Mouse (Mus musculus) kidney, embryonic 15.5 days (tissue): ENCODE measurements around the gene Fibcd1. TPM values are rescaled to one million over a fixed set of nuclear protein-coding genes. Genes with fewer than 3 reads are reported as not detected.

ENCODE experiments used
- ATAC-seq: fragments of 200-750 bp; cut with Nextera tagmentation; replicated peaks from 2 replicates; pipeline ENCODE4 v1.8.0; 2017; ENCODE audit warnings: moderate TSS enrichment; ENCODE audit not compliant: low FRiP score
- H3K27ac ChIP-seq: fragments of 300-500 bp; sonication (generic); 2 replicates; pipeline ENCODE4 v1.5.1; 2015; ENCODE audit warnings: mild to moderate bottlenecking, inconsistent platforms
- H3K27me3 ChIP-seq: fragments of 300-500 bp; sonication (generic); 2 replicates; pipeline ENCODE4 v1.6.1; 2015; ENCODE audit warnings: inconsistent platforms
- H3K36me3 ChIP-seq: fragments of 300-500 bp; sonication (generic); 2 replicates; pipeline ENCODE4 v1.6.1; 2015; ENCODE audit warnings: inconsistent platforms
- H3K4me1 ChIP-seq: fragments of 300-500 bp; sonication (generic); 2 replicates; pipeline ENCODE4 v1.6.1; 2015; ENCODE audit warnings: inconsistent platforms
- H3K4me2 ChIP-seq: fragments of 300-500 bp; sonication (generic); 2 replicates; pipeline ENCODE4 v1.6.1; 2015; ENCODE audit warnings: moderate library complexity, mild to moderate bottlenecking, inconsistent platforms
- H3K4me3 ChIP-seq: fragments of 300-500 bp; sonication (generic); replicated peaks from 2 replicates; pipeline ENCODE4 v1.5.1; 2015; ENCODE audit warnings: mild to moderate bottlenecking, inconsistent platforms
- H3K9ac ChIP-seq: fragments of 300-500 bp; sonication (generic); 2 replicates; pipeline ENCODE4 v1.6.1; 2015; ENCODE audit warnings: mild to moderate bottlenecking, inconsistent platforms
- H3K9me3 ChIP-seq: fragments of 300-500 bp; sonication (generic); replicated peaks from 2 replicates; pipeline ENCODE4 v1.6.1; 2016; ENCODE audit warnings: inconsistent platforms
- WGBS: fragments of 180-500 bp; shearing (Covaris S2); methylation state at CpG from one replicate; pipeline ENCODE4 v1.1.7; 2015; ENCODE audit warnings: mixed read lengths; 5-methylcytosine and 5-hydroxymethylcytosine counted together
- polyA plus RNA-seq: library from polyadenylated mRNA; unstranded; fragments of >200 nt; fragmentation: Nextera tagmentation; extraction: Ambion mirVana; gene quantifications from 2 replicates; pipeline ENCODE4 v1.2.1, GENCODE M21; 2015

Gene Fibcd1
- polyA plus RNA-seq, 1 experiment from 2014 or later: 1.6 TPM

DNA sequence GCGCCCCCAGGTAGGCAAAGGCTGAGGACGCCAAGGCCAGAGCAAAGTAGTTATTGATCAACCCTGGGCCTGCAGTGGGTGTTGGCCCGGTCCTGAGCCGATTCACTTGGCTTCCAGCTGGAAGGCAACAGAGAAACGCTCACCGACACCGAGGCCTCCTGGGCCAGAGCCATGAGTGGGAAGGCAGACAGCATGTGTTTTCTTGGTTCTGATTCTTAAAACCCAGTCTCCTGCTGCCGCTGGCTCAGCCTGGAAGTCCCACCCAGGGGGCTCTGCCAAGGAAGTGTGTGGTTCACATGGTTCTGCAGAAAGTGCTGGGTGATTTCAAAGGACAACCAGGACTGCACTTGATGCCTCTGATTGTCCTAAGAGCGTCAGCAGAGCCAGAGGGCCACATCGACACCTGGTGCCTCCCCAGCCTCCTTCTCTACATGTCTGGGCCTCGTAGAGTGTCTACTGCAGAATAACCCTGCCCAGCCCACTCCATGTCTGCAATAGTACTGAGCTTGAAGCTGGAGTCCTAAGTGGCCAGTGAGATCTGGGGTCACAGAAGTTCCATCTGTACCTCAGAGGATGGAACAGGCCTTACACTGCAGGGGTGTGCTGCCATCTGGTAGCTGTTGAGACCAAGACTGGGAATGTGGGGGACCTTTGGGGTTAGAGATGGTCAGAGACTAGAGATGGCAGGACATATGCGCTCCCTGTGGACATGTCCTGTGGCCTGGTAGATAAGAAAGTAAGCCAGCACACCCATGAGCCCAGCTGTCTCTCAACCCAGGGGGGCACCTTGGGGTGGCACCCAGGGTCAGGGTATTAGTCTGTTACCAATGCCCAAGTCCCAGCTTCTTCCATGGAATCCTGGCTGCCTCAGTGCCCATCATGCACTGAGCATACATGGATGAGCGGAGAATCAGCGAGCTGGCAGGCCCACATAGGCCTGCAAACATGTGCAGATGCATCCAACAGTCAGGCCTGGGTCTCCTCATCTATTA is 19.4 kb downstream of the Fibcd1 start:
- ATAC-seq: no peak
- Histone ChIP-seq H3K9me3 (no peaks in the 10 kb centered on the region), H3K4me1 (peaks cover 36% of the 10 kb centered on the region), H3K27me3 (peaks cover 21% of the 10 kb centered on the region), H3K27ac (no peak overlapping the region), H3K36me3 (no peaks in the 10 kb centered on the region), H3K4me2 (no peak overlapping the region), H3K4me3 (no peak overlapping the region), H3K9ac (no peak overlapping the region)
- 79% methylated on average over 14 of the region's 14 CpGs for WGBS

DNA sequence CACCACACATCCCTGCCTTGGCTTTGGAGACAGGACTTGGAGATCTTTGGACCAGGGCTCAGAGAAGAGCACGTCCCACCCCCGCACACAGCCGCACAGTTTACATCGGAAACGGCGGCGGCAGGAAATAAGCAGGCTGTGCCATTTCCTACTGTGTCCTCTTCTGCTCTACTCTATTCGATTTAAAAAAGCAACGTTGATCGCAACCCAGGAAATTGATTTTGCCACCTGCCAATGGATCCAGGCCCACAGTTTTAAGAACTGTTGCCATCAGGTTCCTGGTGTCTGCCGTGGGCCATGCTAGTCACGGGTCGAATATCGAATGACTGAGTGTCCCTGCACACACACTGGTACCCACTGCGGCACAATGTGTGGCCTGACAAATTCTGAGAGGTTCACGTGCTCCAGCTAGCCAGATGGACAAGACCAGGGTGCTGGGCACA is 20.3 kb downstream of the Fibcd1 start:
- Histone ChIP-seq H3K4me1 (peaks cover 36% of the 10 kb centered on the region), H3K4me2 (no peak overlapping the region), H3K27me3 (peaks cover 26% of the 10 kb centered on the region), H3K36me3 (no peaks in the 10 kb centered on the region), H3K4me3 (no peak overlapping the region), H3K9ac (no peak overlapping the region), H3K27ac (no peak overlapping the region), H3K9me3 (no peaks in the 10 kb centered on the region)
- WGBS: 72% methylated on average over 16 of the region's 16 CpGs
- ATAC-seq: no peak

- peaks cover 26% of the 10 kb centered on the region for H3K27me3 ChIP-seq
- H3K4me3 ChIP-seq: no peak overlapping the region
- no peak overlapping the region for H3K4me2 ChIP-seq
- no peak for ATAC-seq
- no peak overlapping the region for H3K9ac ChIP-seq
- H3K9me3 ChIP-seq: no peaks in the 10 kb centered on the region
- peaks cover 36% of the 10 kb centered on the region for H3K4me1 ChIP-seq
- H3K27ac ChIP-seq: no peak overlapping the region
- no peaks in the 10 kb centered on the region for H3K36me3 ChIP-seq
- 72% methylated on average over 13 of the region's 15 CpGs for WGBS
These were observed 21.7 kb downstream of the Fibcd1 start for GRCm38 (mm10) chr2:31823933-31824730.

- Histone ChIP-seq H3K4me2 (peak overlapping the region; percentile 43), H3K27ac (no peak overlapping the region), H3K27me3 (peaks cover 26% of the 10 kb centered on the region), H3K36me3 (no peaks in the 10 kb centered on the region), H3K9ac (no peak overlapping the region), H3K9me3 (no peaks in the 10 kb centered on the region), H3K4me1 (peaks cover 26% of the 10 kb centered on the region), H3K4me3 (peak overlapping the region; percentile 20)
- 20% methylated on average over 39 of the region's 39 CpGs for WGBS
- no peak for ATAC-seq
These were observed 23.1 kb downstream of the Fibcd1 start for GRCm38 (mm10) chr2:31822524-31823371.

DNA sequence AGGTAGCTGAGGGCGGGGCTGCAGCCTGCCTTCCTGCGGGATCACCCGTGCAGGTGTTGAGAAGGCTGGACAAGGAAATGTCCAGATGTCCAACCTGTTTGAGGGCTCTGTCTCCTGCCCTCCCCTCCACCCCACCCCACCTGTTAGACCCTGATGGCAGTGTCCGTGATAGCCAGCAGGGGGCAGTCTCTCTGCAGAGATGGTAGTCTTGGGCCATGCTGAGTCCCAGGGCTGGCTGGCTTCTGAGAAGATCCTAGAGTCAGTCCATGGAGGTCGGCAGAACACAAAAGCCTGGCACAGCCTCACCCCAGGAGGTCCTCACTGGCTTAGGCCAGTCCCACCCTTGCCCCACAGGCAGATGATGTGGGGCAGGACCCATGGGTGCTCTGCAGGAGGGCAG is 30.4 kb downstream of the Fibcd1 start:
- Histone ChIP-seq H3K4me3 (no peak overlapping the region), H3K4me2 (no peak overlapping the region), H3K36me3 (no peaks in the 10 kb centered on the region), H3K4me1 (peaks cover 9% of the 10 kb centered on the region), H3K27ac (no peak overlapping the region), H3K27me3 (no peaks in the 10 kb centered on the region), H3K9me3 (no peaks in the 10 kb centered on the region), H3K9ac (no peak overlapping the region)
- ATAC-seq: peak; percentile 33; the same call in 1 of the 2 replicates
- WGBS: 31% methylated on average over 5 of the region's 5 CpGs

DNA sequence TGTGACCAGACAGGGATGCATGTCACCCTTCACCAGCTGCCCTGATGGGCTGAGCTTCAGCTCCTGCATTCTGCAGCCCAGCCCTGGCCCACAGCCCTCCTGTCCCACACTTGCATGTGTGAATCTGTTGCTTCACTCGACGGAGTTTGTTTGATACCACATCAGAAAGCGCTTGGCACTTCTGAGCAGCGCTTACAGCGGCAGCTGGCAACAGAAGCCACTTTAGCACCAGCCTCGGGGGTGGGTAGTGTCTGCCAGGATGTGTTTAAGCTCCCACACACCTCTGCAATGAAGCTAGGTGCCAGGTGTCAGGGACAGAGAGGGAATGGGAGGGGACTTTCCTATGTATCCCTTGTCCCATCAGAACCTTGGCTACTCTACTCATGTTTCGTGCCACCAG is 31.1 kb downstream of the Fibcd1 start:
- WGBS: 80% methylated on average over 7 of the region's 7 CpGs
- Histone ChIP-seq H3K4me1 (peaks cover 16% of the 10 kb centered on the region), H3K9ac (no peak overlapping the region), H3K9me3 (no peaks in the 10 kb centered on the region), H3K27me3 (no peaks in the 10 kb centered on the region), H3K4me3 (no peak overlapping the region), H3K27ac (no peak overlapping the region), H3K4me2 (no peak overlapping the region), H3K36me3 (no peaks in the 10 kb centered on the region)
- ATAC-seq: no peak

DNA sequence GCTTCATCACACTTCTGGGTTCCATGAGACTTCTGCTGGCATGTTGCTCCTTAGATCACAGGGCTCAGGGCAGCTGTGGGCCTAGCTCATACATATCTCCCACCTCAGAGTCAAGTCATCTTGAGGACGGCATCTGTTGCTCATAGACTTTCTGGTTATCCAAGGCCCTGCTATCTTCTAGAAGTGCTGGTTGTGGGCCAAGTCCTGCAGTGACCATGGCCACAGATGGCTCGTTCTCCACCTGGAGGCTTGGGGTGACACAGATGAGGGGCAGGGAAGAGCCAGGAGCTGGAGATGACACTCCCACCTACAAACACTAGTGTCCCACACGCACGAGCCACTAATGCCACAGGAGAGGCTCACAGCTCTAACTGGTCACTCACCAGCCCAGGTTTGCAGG is 32.2 kb downstream of the Fibcd1 start:
- H3K36me3 ChIP-seq: no peaks in the 10 kb centered on the region
- no peak overlapping the region for H3K27ac ChIP-seq
- no peaks in the 10 kb centered on the region for H3K27me3 ChIP-seq
- ATAC-seq: no peak
- peaks cover 27% of the 10 kb centered on the region for H3K4me1 ChIP-seq
- WGBS: 82% methylated on average over 4 of the region's 4 CpGs
- H3K4me2 ChIP-seq: no peak overlapping the region
- no peaks in the 10 kb centered on the region for H3K9me3 ChIP-seq
- H3K9ac ChIP-seq: no peak overlapping the region
- no peak overlapping the region for H3K4me3 ChIP-seq

DNA sequence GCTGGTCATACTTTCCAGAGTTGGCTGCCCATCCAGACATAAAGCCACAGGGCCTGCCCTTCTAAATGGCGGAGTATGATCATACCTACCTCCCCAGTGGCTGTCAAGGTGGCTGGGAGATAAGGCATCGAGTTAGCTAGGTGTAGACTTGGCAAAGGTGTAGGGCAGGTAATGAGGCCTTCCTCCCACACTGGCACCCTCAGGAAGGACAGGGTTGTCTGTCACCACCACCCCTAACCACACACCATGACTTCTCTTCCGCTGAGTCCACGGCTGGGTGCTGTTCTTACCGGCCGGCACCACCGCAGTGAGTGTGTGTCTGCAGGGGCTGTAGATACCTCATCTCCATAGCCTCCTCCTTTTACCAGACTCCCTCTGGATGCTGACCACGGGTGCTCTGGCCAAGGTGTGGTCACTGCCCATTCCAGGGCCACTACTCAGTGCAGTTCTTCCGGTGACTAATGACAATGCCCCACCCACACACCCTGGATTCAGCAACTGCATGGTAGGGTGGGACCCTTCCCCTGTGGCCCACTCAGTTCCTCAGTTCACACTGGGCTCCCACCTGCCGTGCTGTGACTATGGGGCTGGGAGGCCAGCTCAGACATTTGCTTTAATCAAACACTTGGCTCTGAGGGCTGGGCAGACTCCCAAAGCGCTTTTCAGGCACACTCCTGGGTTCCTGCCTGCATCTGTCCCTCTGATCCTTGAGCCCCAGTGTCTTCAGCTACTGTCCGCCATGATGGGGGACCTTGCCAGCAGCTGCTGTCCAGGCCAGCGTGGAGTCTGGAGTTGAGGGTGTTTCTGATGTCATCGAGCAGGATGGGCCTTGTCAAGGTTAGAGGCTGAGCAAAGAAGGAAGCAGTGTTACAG is 34.5 kb downstream of the Fibcd1 start:
- no peak for ATAC-seq
- Histone ChIP-seq H3K36me3 (no peaks in the 10 kb centered on the region), H3K9me3 (no peaks in the 10 kb centered on the region), H3K4me3 (no peak overlapping the region), H3K4me1 (peaks cover 50% of the 10 kb centered on the region), H3K4me2 (no peak overlapping the region), H3K9ac (no peak overlapping the region), H3K27ac (no peak overlapping the region), H3K27me3 (no peaks in the 10 kb centered on the region)
- WGBS: 83% methylated on average over 14 of the region's 14 CpGs

DNA sequence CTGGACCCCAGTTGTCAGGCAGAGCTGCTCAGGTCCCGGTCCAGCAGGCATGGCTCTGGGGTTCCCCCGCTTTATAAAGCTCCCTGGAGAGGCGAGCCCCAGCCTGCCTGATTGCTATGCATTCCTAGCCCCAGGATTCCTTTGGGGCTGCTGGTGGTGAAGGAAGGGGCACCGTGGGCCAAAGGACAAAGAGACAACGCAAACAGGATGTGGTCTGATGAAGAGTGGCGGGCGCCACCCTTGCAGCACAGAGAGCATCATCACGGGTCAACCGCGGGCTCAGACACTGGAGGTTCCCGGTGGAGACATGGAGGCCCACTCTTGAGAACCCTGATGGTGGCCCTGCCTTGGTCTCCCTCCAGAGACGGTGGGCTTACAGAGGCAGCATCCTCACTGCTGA is 35.4 kb downstream of the Fibcd1 start, which contains the start of gene Qrfp:
Gene Qrfp, minus strand, starts transcription at position 137 of the 400 bp plus-strand sequence.
- H3K4me2 ChIP-seq: no peak within 1 kb of the TSS
- H3K27ac ChIP-seq: no peak within 1 kb of the TSS
- no peak within 1 kb of the TSS for H3K9ac ChIP-seq
- no peak for ATAC-seq
- no peaks in the 10 kb centered on the region for H3K36me3 ChIP-seq
- H3K27me3 ChIP-seq: no peaks in the 10 kb centered on the region
- peaks cover 57% of the 10 kb centered on the region for H3K4me1 ChIP-seq
- no peak within 1 kb of the TSS for H3K4me3 ChIP-seq
- H3K9me3 ChIP-seq: no peaks in the 10 kb centered on the region
- WGBS: 49% methylated on average over 12 of the region's 12 CpGs

GRCm38 (mm10) chr2:31809358-31809740 is 36.5 kb downstream of the Fibcd1 start:
- Histone ChIP-seq H3K27me3 (no peaks in the 10 kb centered on the region), H3K27ac (no peak overlapping the region), H3K4me3 (no peak overlapping the region), H3K4me1 (peaks cover 65% of the 10 kb centered on the region), H3K36me3 (peaks cover 3% of the 10 kb centered on the region; the same call in 1 of the 2 replicates), H3K9ac (no peak overlapping the region), H3K4me2 (no peak overlapping the region), H3K9me3 (no peaks in the 10 kb centered on the region)
- WGBS: 65% methylated on average over 2 of the region's 2 CpGs
- ATAC-seq: no peak
